Mouse (Mus musculus): ENCODE measurements around the gene Ctrc.

DNA sequence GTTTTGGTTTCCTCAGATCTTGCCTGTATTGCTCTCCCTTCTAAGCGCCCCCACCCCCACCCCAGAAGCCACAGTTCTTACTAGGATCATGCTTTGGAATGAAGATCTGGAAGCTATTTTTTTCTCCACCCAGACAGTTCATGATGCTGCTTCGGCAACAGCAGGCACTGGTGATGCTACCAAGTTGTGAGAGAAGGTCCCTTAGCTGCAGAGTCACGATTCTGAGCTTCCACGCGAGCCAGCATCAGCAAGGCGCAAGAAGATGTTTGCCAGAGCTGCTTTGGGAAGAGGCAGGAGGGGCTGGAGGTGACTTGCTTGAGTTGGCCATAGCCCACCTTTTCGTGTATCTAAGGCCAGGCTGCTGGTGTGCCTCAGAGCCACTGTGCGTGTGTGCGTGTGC lies 39.3 kb upstream of the Ctrc start:
- TF ChIP-seq CTCF (IDR thresholded peaks at IDR 0.05; ENCODE audit: control insufficient read depth, insufficient read depth, insufficient replicate concordance, low read depth, low read length) = no peak
- TF ChIP-seq POLR2A (IDR thresholded peaks at IDR 0.05; ENCODE audit: control insufficient read depth, low read depth, low read length) = no peak

All from testis, adult 2 months (tissue).